21 mouse cellular contexts compared by ENCODE assay signal in the genomic region with DNA sequence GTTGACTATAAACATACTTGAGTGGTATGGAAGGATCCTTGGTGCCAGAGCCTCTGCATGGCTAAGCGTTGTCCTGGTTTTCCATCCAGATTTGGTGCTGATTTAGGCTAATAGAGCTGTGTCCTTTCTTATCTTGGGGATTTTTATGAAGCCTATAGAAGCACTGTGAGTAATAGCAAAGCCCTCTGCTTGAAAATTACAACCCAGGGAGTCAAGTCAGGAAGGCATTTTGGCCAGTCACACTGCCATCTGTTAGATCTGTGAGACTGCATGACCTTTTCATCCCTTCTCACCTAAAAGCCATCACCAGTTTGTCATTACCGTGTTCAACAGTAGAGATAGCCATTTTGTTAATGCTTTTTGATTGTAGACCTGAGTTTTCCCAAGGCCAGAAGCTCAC. TPM values are rescaled to one million over a fixed set of nuclear protein-coding genes. Genes with fewer than 3 reads are reported as not detected.
"Had no signal": no experiment of that assay in that cellular context is flagged by ENCODE, and none has a peak within 500 bp of the region (broad histone marks: within the 10 kb centered on the region; RNA-seq: fewer than 3 reads in every experiment).

No protein-coding gene starts in this region.

- H3K4me3 ChIP-seq: limb, embryonic 12.5 days; limb, embryonic 15.5 days; midbrain, embryonic 12.5 days; midbrain, embryonic 15.5 days; neural tube, embryonic 12.5 days; neural tube, embryonic 15.5 days; stomach, embryonic 15.5 days had no signal

- H3K27ac ChIP-seq: limb, embryonic 12.5 days; limb, embryonic 15.5 days; liver, embryonic 14.5 days; macrophage; midbrain, embryonic 12.5 days; midbrain, embryonic 15.5 days; neural tube, embryonic 12.5 days; neural tube, embryonic 15.5 days; stomach, embryonic 15.5 days had no signal

- H3K4me1 ChIP-seq: midbrain, embryonic 12.5 days; midbrain, embryonic 15.5 days; neural tube, embryonic 12.5 days; neural tube, embryonic 15.5 days; stomach, embryonic 15.5 days had no signal

- ATAC-seq: liver, postnatal 0 days; lung, postnatal 0 days; midbrain, embryonic 15.5 days had no signal

- H3K36me3 ChIP-seq: limb, embryonic 12.5 days; limb, embryonic 15.5 days; midbrain, embryonic 12.5 days; midbrain, embryonic 15.5 days; neural tube, embryonic 12.5 days; neural tube, embryonic 15.5 days; stomach, embryonic 15.5 days had no signal

- H3K9me3 ChIP-seq: limb, embryonic 12.5 days; limb, embryonic 15.5 days; midbrain, embryonic 12.5 days; midbrain, embryonic 15.5 days; neural tube, embryonic 12.5 days; neural tube, embryonic 15.5 days; stomach, embryonic 15.5 days had no signal

- H3K27me3 ChIP-seq: limb, embryonic 12.5 days; limb, embryonic 15.5 days; midbrain, embryonic 12.5 days; midbrain, embryonic 15.5 days; neural tube, embryonic 12.5 days; neural tube, embryonic 15.5 days; stomach, embryonic 15.5 days had no signal

- H3K9ac ChIP-seq: limb, embryonic 12.5 days; limb, embryonic 15.5 days; liver, embryonic 14.5 days; liver, postnatal 0 days; lung, embryonic 14.5 days; midbrain, embryonic 12.5 days; midbrain, embryonic 15.5 days; neural tube, embryonic 12.5 days; neural tube, embryonic 15.5 days; stomach, embryonic 15.5 days had no signal

- DNase-seq: kidney, postnatal 14 days; kidney, postnatal 4 days; left cerebral cortex, postnatal 4 days; liver, postnatal 0 days; lung, embryonic 14.5 days; retina, postnatal 1 day; right cerebral cortex, postnatal 25 days; spleen, adult 18-20 months; thymus, postnatal 36 days had no signal

- H3K4me2 ChIP-seq: limb, embryonic 12.5 days; limb, embryonic 15.5 days; liver, embryonic 11.5 days; lung, embryonic 14.5 days; midbrain, embryonic 12.5 days; midbrain, embryonic 15.5 days; neural tube, embryonic 12.5 days; neural tube, embryonic 15.5 days; stomach, embryonic 15.5 days had no signal

RNA-seq across cellular contexts. Expression of a gene that starts 2.7 kb away (rescaled TPM):
- polyA plus RNA-seq: kidney, embryonic 16.5 days; macrophage; midbrain, embryonic 12.5 days; stomach, embryonic 15.5 days had no signal
